Mouse (Mus musculus): Measurements from ENCODE around the gene Agbl1. TPM values are rescaled to one million over a fixed set of nuclear protein-coding genes. Genes with fewer than 3 reads are reported as not detected.

Agbl1 gene
- polyA plus RNA-seq, 1 experiment from 2014 or later, result 0.22 TPM

- Histone ChIP-seq H3K27ac (replicated peaks) (peak overlapping the region; percentile 82), H3K9ac (replicated peaks) (peak overlapping the region; percentile 49), H3K4me3 (replicated peaks) (peak overlapping the region; percentile 39), H3K4me2 (peak overlapping the region; percentile 70), H3K4me1 (peaks cover 19% of the 10 kb centered on the region), H3K36me3 (no peaks in the 10 kb centered on the region), H3K9me3 (replicated peaks) (no peaks in the 10 kb centered on the region), H3K27me3 (replicated peaks) (no peaks in the 10 kb centered on the region)
- ATAC-seq (ENCODE audit: low FRiP score), result peak; percentile 91
- WGBS, result 4% methylated on average over 15 of the region's 15 CpGs
These were observed 163.5 kb downstream of the Agbl1 start for GRCm38 (mm10) chr7:76392941-76393817.

GRCm38 (mm10) chr7:76407930-76408557 is 178.4 kb downstream of the Agbl1 start:
- Histone ChIP-seq H3K4me3 (replicated peaks) (no peak overlapping the region), H3K4me2 (no peak overlapping the region), H3K27me3 (replicated peaks) (no peaks in the 10 kb centered on the region), H3K9ac (replicated peaks) (no peak overlapping the region), H3K27ac (replicated peaks) (no peak overlapping the region), H3K4me1 (no peaks in the 10 kb centered on the region), H3K36me3 (no peaks in the 10 kb centered on the region), H3K9me3 (replicated peaks) (no peaks in the 10 kb centered on the region)
- WGBS, result 39% methylated on average over 4 of the region's 4 CpGs
- ATAC-seq (ENCODE audit: low FRiP score), result no peak

- H3K4me2 ChIP-seq, result no peak overlapping the region
- no peaks in the 10 kb centered on the region for H3K4me1 ChIP-seq
- H3K36me3 ChIP-seq, result no peaks in the 10 kb centered on the region
- H3K27ac ChIP-seq (replicated peaks), result no peak overlapping the region
- ATAC-seq (ENCODE audit: low FRiP score), result no peak
- H3K27me3 ChIP-seq (replicated peaks), result no peaks in the 10 kb centered on the region
- H3K9ac ChIP-seq (replicated peaks), result no peak overlapping the region
- no peaks in the 10 kb centered on the region for H3K9me3 ChIP-seq (replicated peaks)
- H3K4me3 ChIP-seq (replicated peaks), result no peak overlapping the region
- WGBS, result 50% methylated on average over 10 of the region's 10 CpGs
These were observed 179.3 kb downstream of the Agbl1 start for GRCm38 (mm10) chr7:76409020-76409419.

GRCm38 (mm10) chr7:76410403-76411180 is 180.9 kb downstream of the Agbl1 start:
- Histone ChIP-seq H3K4me3 (replicated peaks) (no peak overlapping the region), H3K36me3 (no peaks in the 10 kb centered on the region), H3K9ac (replicated peaks) (no peak overlapping the region), H3K9me3 (replicated peaks) (no peaks in the 10 kb centered on the region), H3K4me2 (no peak overlapping the region), H3K27me3 (replicated peaks) (no peaks in the 10 kb centered on the region), H3K4me1 (no peaks in the 10 kb centered on the region), H3K27ac (replicated peaks) (no peak overlapping the region)
- no peak for ATAC-seq (ENCODE audit: low FRiP score)
- WGBS, result 78% methylated on average over 9 of the region's 9 CpGs

GRCm38 (mm10) chr7:76411933-76412587 is 182.4 kb downstream of the Agbl1 start:
- Histone ChIP-seq H3K4me3 (replicated peaks) (no peak overlapping the region), H3K27ac (replicated peaks) (no peak overlapping the region), H3K36me3 (no peaks in the 10 kb centered on the region), H3K4me1 (no peaks in the 10 kb centered on the region), H3K27me3 (replicated peaks) (no peaks in the 10 kb centered on the region), H3K4me2 (no peak overlapping the region), H3K9me3 (replicated peaks) (no peaks in the 10 kb centered on the region), H3K9ac (replicated peaks) (no peak overlapping the region)
- WGBS, result 48% methylated on average over 4 of the region's 4 CpGs
- ATAC-seq (ENCODE audit: low FRiP score), result no peak

- Histone ChIP-seq H3K4me1 (no peaks in the 10 kb centered on the region), H3K36me3 (no peaks in the 10 kb centered on the region), H3K27ac (replicated peaks) (no peak overlapping the region), H3K9ac (replicated peaks) (no peak overlapping the region), H3K27me3 (replicated peaks) (no peaks in the 10 kb centered on the region), H3K4me2 (no peak overlapping the region), H3K4me3 (replicated peaks) (no peak overlapping the region), H3K9me3 (replicated peaks) (no peaks in the 10 kb centered on the region)
- WGBS, result 29% methylated on average over 3 of the region's 3 CpGs
- no peak for ATAC-seq (ENCODE audit: low FRiP score)
These were observed 186.5 kb downstream of the Agbl1 start for GRCm38 (mm10) chr7:76416084-76416597.

GRCm38 (mm10) chr7:76438581-76438980 is 208.9 kb downstream of the Agbl1 start:
- no peak for ATAC-seq (ENCODE audit: low FRiP score)
- Histone ChIP-seq H3K36me3 (no peaks in the 10 kb centered on the region), H3K4me3 (replicated peaks) (no peak overlapping the region), H3K9ac (replicated peaks) (no peak overlapping the region), H3K27ac (replicated peaks) (no peak overlapping the region), H3K27me3 (replicated peaks) (no peaks in the 10 kb centered on the region), H3K9me3 (replicated peaks) (no peaks in the 10 kb centered on the region), H3K4me2 (no peak overlapping the region), H3K4me1 (0 out of 2 replicates have a peak, but pooled peaks cover 5% of the 10 kb centered on the region)

- Histone ChIP-seq H3K9me3 (replicated peaks) (no peaks in the 10 kb centered on the region), H3K4me3 (replicated peaks) (no peak overlapping the region), H3K36me3 (no peaks in the 10 kb centered on the region), H3K27me3 (replicated peaks) (no peaks in the 10 kb centered on the region), H3K4me1 (0 out of 2 replicates have a peak, but pooled peaks cover 5% of the 10 kb centered on the region), H3K4me2 (no peak overlapping the region), H3K27ac (replicated peaks) (no peak overlapping the region), H3K9ac (replicated peaks) (no peak overlapping the region)
- WGBS, result 61% methylated on average over 4 of the region's 4 CpGs
- no peak for ATAC-seq (ENCODE audit: low FRiP score)
These were observed 209.3 kb downstream of the Agbl1 start for GRCm38 (mm10) chr7:76438988-76439387.

GRCm38 (mm10) chr7:76462361-76463001 is 232.8 kb downstream of the Agbl1 start:
- H3K4me3 ChIP-seq (replicated peaks), result no peak overlapping the region
- H3K36me3 ChIP-seq, result no peaks in the 10 kb centered on the region
- H3K4me2 ChIP-seq, result no peak overlapping the region
- H3K4me1 ChIP-seq, result no peaks in the 10 kb centered on the region
- no peaks in the 10 kb centered on the region for H3K27me3 ChIP-seq (replicated peaks)
- WGBS, result 37% methylated on average over 5 of the region's 5 CpGs
- no peaks in the 10 kb centered on the region for H3K9me3 ChIP-seq (replicated peaks)
- ATAC-seq (ENCODE audit: low FRiP score), result no peak
- no peak overlapping the region for H3K27ac ChIP-seq (replicated peaks)
- no peak overlapping the region for H3K9ac ChIP-seq (replicated peaks)

- ATAC-seq (ENCODE audit: low FRiP score), result no peak
- Histone ChIP-seq H3K27ac (replicated peaks) (no peak overlapping the region), H3K9me3 (replicated peaks) (no peaks in the 10 kb centered on the region), H3K9ac (replicated peaks) (no peak overlapping the region), H3K36me3 (no peaks in the 10 kb centered on the region), H3K4me1 (no peaks in the 10 kb centered on the region), H3K27me3 (replicated peaks) (no peaks in the 10 kb centered on the region), H3K4me3 (replicated peaks) (no peak overlapping the region), H3K4me2 (no peak overlapping the region)
- WGBS, result 80% methylated on average over 2 of the region's 2 CpGs
These were observed 236.7 kb downstream of the Agbl1 start for GRCm38 (mm10) chr7:76466427-76466826.

GRCm38 (mm10) chr7:76474233-76474632 is 244.5 kb downstream of the Agbl1 start:
- Histone ChIP-seq H3K4me1 (0 out of 2 replicates have a peak, but pooled peaks cover 6% of the 10 kb centered on the region), H3K9me3 (replicated peaks) (no peaks in the 10 kb centered on the region), H3K36me3 (no peaks in the 10 kb centered on the region), H3K4me3 (replicated peaks) (no peak overlapping the region), H3K4me2 (no peak overlapping the region), H3K9ac (replicated peaks) (no peak overlapping the region), H3K27ac (replicated peaks) (no peak overlapping the region), H3K27me3 (replicated peaks) (no peaks in the 10 kb centered on the region)
- no peak for ATAC-seq (ENCODE audit: low FRiP score)
- WGBS, result 24% methylated on average over 6 of the region's 6 CpGs

Data from neural tube, embryonic 15.5 days (tissue).